Mouse (Mus musculus) midbrain, embryonic 11.5 days (tissue): ENCODE measurements around the gene Gm44805. TPM values are rescaled to one million over a fixed set of nuclear protein-coding genes. Genes with fewer than 3 reads are reported as not detected.

Experiments
- ATAC-seq: fragments of 200-750 bp; cut with Nextera tagmentation; 2 replicates; pipeline ENCODE4 v1.8.0; 2017; ENCODE audit warnings: moderate TSS enrichment, moderate library complexity; ENCODE audit not compliant: low FRiP score
- DNase-seq: peaks from one replicate; pipeline ENCODE4 v3.0.0; 2015; ENCODE audit warnings: low spot score; ENCODE audit errors: missing footprints
- H3K27ac ChIP-seq: fragments of 300-500 bp; sonication (generic); 2 replicates; pipeline ENCODE4 v1.5.1; 2014; ENCODE audit warnings: low read depth, low read length
- H3K27me3 ChIP-seq: fragments of 300-500 bp; sonication (generic); 2 replicates; pipeline ENCODE4 v1.6.1; 2014; ENCODE audit warnings: mild to moderate bottlenecking, low read length, moderate library complexity, mixed read lengths; ENCODE audit not compliant: control insufficient read depth, insufficient read depth
- H3K36me3 ChIP-seq: fragments of 300-500 bp; sonication (generic); 2 replicates; pipeline ENCODE4 v1.6.1; 2014; ENCODE audit warnings: mild to moderate bottlenecking, low read length, moderate library complexity, mixed read lengths; ENCODE audit not compliant: control insufficient read depth, insufficient read depth
- H3K4me1 ChIP-seq: fragments of 300-500 bp; sonication (generic); 2 replicates; pipeline ENCODE4 v1.6.1; 2014; ENCODE audit warnings: low read length; ENCODE audit not compliant: control insufficient read depth, insufficient read depth
- H3K4me2 ChIP-seq: fragments of 300-500 bp; sonication (generic); 2 replicates; pipeline ENCODE4 v1.6.1; 2014; ENCODE audit warnings: mild to moderate bottlenecking, moderate library complexity
- H3K4me3 ChIP-seq: fragments of 300-500 bp; sonication (generic); 2 replicates; pipeline ENCODE4 v1.5.1; 2014; ENCODE audit warnings: low read depth, low read length
- H3K9ac ChIP-seq: fragments of 300-500 bp; sonication (generic); 2 replicates; pipeline ENCODE4 v1.6.1; 2014; ENCODE audit warnings: low read length
- H3K9me3 ChIP-seq: fragments of 300-500 bp; sonication (generic); 2 replicates; pipeline ENCODE4 v1.6.1; 2016; ENCODE audit warnings: low read length; ENCODE audit not compliant: control insufficient read depth
- WGBS: fragments of 180-500 bp; shearing (Covaris S2); extraction: QIAGEN DNeasy Blood & Tissue Kit; methylation state at CpG from one replicate; pipeline ENCODE4 v1.1.7; 2014; 5-methylcytosine and 5-hydroxymethylcytosine counted together
- polyA plus RNA-seq: library from polyadenylated mRNA; unstranded; fragments of >200 nt; fragmentation: Nextera tagmentation; extraction: Ambion mirVana; gene quantifications from 2 replicates; pipeline ENCODE4 v1.2.1, GENCODE M21; 2014

The Gm44805 gene
- polyA plus RNA-seq, 1 experiment from 2014 or later, result not detected

DNA sequence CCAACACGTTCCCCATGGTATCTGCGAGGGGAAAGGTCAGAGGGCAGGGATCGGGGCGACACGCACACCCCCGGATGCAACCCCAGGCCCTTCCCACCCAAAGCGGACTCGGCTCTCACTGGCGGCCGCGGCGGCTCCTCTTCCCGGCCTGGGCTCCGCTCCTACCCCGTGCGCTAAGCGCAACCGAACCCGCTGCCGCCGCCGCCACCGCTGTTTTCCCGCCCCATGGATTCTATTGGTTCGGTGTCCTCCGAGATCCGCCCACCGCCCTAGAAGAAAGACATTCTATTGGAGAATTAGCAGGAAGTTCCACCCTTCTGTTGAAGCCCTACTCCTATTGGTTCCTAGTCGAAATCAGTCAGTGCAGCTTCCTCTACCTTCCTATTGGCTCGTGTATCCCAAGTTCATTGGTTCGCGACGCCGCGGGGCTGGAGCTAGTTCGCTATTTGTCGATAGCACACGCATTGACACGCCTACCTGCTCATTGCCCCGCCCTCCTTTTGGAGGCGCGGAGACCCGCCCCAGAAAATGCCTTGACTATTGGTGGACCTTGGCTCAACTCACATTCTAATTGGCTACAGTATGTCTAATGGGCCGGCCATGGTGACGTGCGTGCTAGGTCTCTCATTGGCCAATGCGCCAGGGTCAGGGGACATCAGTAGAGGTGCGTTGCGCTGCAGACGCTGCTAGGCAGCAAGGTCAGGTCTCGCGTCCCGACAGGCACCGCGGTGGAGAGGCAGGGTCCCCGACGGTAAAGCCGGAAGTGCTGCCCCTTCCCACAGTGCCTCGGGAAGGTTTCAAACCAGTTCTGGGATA lies 34.2 kb upstream of the Gm44805 start, which contains the start of gene Tomm40:
Tomm40 (minus strand) TSS at position 200 of the 816 bp plus-strand sequence.
- WGBS, result under 1% methylated on average over 53 of the region's 59 CpGs
- ATAC-seq (peak; percentile 99), DNase-seq (peak; percentile 100)
- H3K4me3 ChIP-seq, result peak within 1 kb of the TSS; percentile 97
- H3K4me2 ChIP-seq, result peak within 1 kb of the TSS; percentile 87
- peaks cover 1% of the 10 kb centered on the region; the same call in 1 of the 2 replicates for H3K9me3 ChIP-seq
- H3K27ac ChIP-seq, result peak within 1 kb of the TSS; percentile 89
- peaks cover 12% of the 10 kb centered on the region for H3K4me1 ChIP-seq
- peak within 1 kb of the TSS; percentile 89 for H3K9ac ChIP-seq
- 0 out of 2 replicates have a peak, but pooled peaks cover 3% of the 10 kb centered on the region for H3K36me3 ChIP-seq
- H3K27me3 ChIP-seq, result no peaks in the 10 kb centered on the region

GRCm38 (mm10) chr7:19714836-19715235 lies 33.6 kb upstream of the Gm44805 start:
- Histone ChIP-seq H3K9me3 (no peaks in the 10 kb centered on the region), H3K9ac (peak overlapping the region; percentile 89), H3K27ac (peak overlapping the region; percentile 35; the same call in 1 of the 2 replicates), H3K4me1 (peaks cover 12% of the 10 kb centered on the region), H3K27me3 (no peaks in the 10 kb centered on the region), H3K4me2 (peak overlapping the region; percentile 87), H3K36me3 (0 out of 2 replicates have a peak, but pooled peaks cover 3% of the 10 kb centered on the region), H3K4me3 (peak overlapping the region; percentile 97)
- DNase-seq (no peak), ATAC-seq (no peak)
- WGBS, result under 1% methylated on average over 39 of the region's 39 CpGs

DNA sequence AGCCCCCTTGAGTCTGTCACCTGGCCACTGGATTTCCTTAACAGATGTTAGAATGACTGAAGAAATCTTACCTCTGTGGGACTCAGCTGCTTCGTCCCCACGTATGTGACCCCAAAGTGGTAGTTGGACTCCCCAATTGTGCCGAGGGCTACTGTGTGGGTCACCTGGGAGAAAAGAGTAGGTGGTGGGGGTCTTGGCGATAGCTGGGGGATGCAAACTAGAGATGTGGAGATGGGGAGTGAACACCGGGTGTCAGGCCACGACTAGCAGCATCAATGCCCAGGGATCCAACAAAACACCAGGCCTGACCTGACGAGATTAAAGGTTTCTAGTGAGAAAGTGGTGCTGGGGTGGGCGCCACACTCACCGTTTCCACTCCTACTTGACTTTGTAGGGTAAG lies 32.4 kb upstream of the Gm44805 start:
- DNase-seq (no peak), ATAC-seq (no peak)
- Histone ChIP-seq H3K9me3 (no peaks in the 10 kb centered on the region), H3K9ac (no peak overlapping the region), H3K27me3 (no peaks in the 10 kb centered on the region), H3K4me3 (no peak overlapping the region), H3K4me2 (no peak overlapping the region), H3K36me3 (peaks cover 6% of the 10 kb centered on the region; the same call in 1 of the 2 replicates), H3K4me1 (peaks cover 12% of the 10 kb centered on the region), H3K27ac (no peak overlapping the region)
- WGBS, result 91% methylated on average over 9 of the region's 9 CpGs

DNA sequence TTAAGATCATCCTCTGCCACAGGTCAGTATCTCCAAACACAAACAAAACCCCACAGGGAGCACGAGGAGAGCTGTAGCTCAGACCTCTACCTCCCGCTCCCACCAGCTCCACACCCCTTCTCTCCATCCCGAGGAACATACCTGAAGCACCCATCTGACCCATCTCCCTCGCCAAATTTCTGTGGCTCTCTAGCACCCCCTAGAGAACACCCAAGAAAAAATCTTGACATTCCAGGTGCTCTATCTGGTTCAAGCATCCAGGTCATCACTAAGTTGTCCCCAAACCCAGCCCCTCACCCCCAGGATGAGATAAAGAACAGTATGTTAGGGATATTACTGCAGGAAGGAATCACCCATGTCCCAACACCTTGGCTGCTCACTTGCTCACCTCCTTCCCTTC lies 32.0 kb upstream of the Gm44805 start:
- no peaks in the 10 kb centered on the region for H3K9me3 ChIP-seq
- ATAC-seq (no peak), DNase-seq (no peak)
- WGBS, result 61% methylated on average over 4 of the region's 4 CpGs
- no peak overlapping the region for H3K27ac ChIP-seq
- no peak overlapping the region for H3K9ac ChIP-seq
- H3K4me2 ChIP-seq, result no peak overlapping the region
- H3K4me1 ChIP-seq, result peaks cover 12% of the 10 kb centered on the region
- H3K4me3 ChIP-seq, result no peak overlapping the region
- no peaks in the 10 kb centered on the region for H3K27me3 ChIP-seq
- peaks cover 6% of the 10 kb centered on the region; the same call in 1 of the 2 replicates for H3K36me3 ChIP-seq

GRCm38 (mm10) chr7:19712414-19712813 lies 31.2 kb upstream of the Gm44805 start:
- peaks cover 6% of the 10 kb centered on the region; the same call in 1 of the 2 replicates for H3K36me3 ChIP-seq
- ATAC-seq (no peak), DNase-seq (no peak)
- no peak overlapping the region for H3K27ac ChIP-seq
- H3K27me3 ChIP-seq, result no peaks in the 10 kb centered on the region
- 72% methylated on average over 4 of the region's 4 CpGs for WGBS
- no peaks in the 10 kb centered on the region for H3K9me3 ChIP-seq
- H3K9ac ChIP-seq, result no peak overlapping the region
- H3K4me2 ChIP-seq, result no peak overlapping the region
- no peak overlapping the region for H3K4me3 ChIP-seq
- H3K4me1 ChIP-seq, result peaks cover 12% of the 10 kb centered on the region

GRCm38 (mm10) chr7:19710650-19711049 lies 29.4 kb upstream of the Gm44805 start:
- Histone ChIP-seq H3K9me3 (no peaks in the 10 kb centered on the region), H3K27ac (no peak overlapping the region), H3K4me1 (peaks cover 7% of the 10 kb centered on the region), H3K4me3 (no peak overlapping the region), H3K9ac (no peak overlapping the region), H3K27me3 (no peaks in the 10 kb centered on the region), H3K4me2 (no peak overlapping the region), H3K36me3 (peaks cover 6% of the 10 kb centered on the region; the same call in 1 of the 2 replicates)
- 94% methylated on average over 10 of the region's 10 CpGs for WGBS
- DNase-seq (no peak), ATAC-seq (no peak)

DNA sequence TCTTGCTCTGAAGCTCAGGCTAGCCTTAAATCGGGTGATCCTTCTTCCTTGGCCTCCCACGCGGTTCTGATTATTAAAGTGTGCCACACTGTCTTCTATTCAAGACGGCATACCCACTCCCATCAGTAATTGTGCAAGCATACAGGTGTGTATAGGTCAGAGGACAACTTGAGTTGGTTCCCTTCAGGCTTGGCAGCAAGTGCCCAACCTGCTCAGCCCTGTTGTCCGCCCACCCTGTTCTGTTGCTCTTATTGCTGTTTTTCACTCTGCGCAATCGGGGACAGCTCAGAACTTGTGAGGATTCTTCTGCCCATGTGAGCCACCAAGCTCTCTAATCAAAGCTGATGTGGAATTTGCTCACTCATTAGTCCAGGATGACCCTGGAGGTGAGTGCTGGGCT lies 24.0 kb upstream of the Gm44805 start:
- 93% methylated on average over 7 of the region's 7 CpGs for WGBS
- no peaks in the 10 kb centered on the region for H3K4me1 ChIP-seq
- no peak overlapping the region for H3K4me2 ChIP-seq
- no peaks in the 10 kb centered on the region for H3K9me3 ChIP-seq
- no peaks in the 10 kb centered on the region for H3K27me3 ChIP-seq
- no peak overlapping the region for H3K9ac ChIP-seq
- no peak overlapping the region for H3K27ac ChIP-seq
- no peak overlapping the region for H3K4me3 ChIP-seq
- ATAC-seq (no peak), DNase-seq (no peak)
- peaks cover 8% of the 10 kb centered on the region; the same call in 1 of the 2 replicates for H3K36me3 ChIP-seq

- WGBS, result 91% methylated on average over 4 of the region's 4 CpGs
- Histone ChIP-seq H3K4me2 (no peak overlapping the region), H3K27ac (no peak overlapping the region), H3K4me1 (peaks cover 2% of the 10 kb centered on the region), H3K4me3 (no peak overlapping the region), H3K36me3 (peaks cover 7% of the 10 kb centered on the region; the same call in 1 of the 2 replicates), H3K9me3 (no peaks in the 10 kb centered on the region), H3K27me3 (no peaks in the 10 kb centered on the region), H3K9ac (no peak overlapping the region)
- ATAC-seq (no peak), DNase-seq (no peak)
These were observed 23.3 kb upstream of the Gm44805 start for GRCm38 (mm10) chr7:19704475-19704874.

DNA sequence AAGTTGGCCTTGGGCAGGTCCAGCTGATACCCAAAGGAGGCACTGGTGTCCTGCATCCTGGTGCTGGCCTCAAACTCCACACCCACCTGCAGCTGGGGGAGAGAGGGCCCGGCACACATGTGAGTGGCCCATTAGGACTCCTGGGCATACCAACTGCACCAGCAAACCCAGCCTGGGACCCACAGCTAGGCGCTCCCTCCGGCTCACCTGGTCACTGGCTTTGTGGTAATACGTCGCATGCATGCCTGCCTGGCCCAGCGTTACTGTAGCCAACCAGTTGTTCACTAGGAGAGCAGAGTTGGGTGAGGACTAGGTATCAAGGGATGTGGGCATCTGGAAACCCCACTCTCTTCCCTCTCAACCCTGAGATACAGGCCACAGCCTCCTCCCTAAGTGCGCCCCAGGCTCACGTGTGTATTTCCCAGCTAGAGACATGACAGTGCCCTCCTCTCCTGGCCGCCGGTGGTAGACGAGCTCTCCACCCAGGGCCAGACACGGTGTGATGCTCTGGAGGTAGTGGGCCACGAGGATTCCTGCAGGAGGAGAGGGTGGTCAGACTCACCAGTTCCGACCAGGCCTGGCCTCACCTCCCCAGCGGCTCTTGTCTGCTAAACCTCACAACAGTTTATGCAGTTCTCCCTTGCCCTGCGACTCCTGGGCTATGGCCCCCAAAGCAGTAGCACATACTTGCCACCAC lies 21.8 kb upstream of the Gm44805 start:
- no peak overlapping the region for H3K4me2 ChIP-seq
- peaks cover 13% of the 10 kb centered on the region for H3K4me1 ChIP-seq
- H3K36me3 ChIP-seq, result peaks cover 5% of the 10 kb centered on the region; the same call in 1 of the 2 replicates
- no peak overlapping the region for H3K9ac ChIP-seq
- 88% methylated on average over 16 of the region's 16 CpGs for WGBS
- ATAC-seq, result no peak
- no peak for DNase-seq
- H3K9me3 ChIP-seq, result no peaks in the 10 kb centered on the region
- H3K27me3 ChIP-seq, result no peaks in the 10 kb centered on the region
- no peak overlapping the region for H3K4me3 ChIP-seq
- no peak overlapping the region for H3K27ac ChIP-seq
